Mouse (Mus musculus) E14TG2a.4 (cell line): ENCODE data around the gene Hdac9.
"Not testable (repeated sequence)": the region's sequence is repeated elsewhere in the genome, so short reads cannot be mapped to it uniquely, and the experiment has no call there.

Experiments used
- CTCF ChIP-seq: conservative IDR thresholded peaks from 2 replicates; pipeline ENCODE4 v1.5.1; 2014; ENCODE audit warnings: low read length
- NANOG ChIP-seq: IDR thresholded peaks from 2 replicates; pipeline ENCODE4 v1.6.1; 2014; ENCODE audit warnings: borderline replicate concordance, low read length, mixed read lengths
- POU5F1 ChIP-seq: IDR thresholded peaks from 2 replicates; pipeline ENCODE4 v1.6.1; 2014; ENCODE audit warnings: low read length, borderline replicate concordance

- TF ChIP-seq CTCF, POU5F1, NANOG: not testable (repeated sequence)
These were observed 472.2 kb downstream of the Hdac9 start for GRCm38 (mm10) chr12:34444724-34445123.
